In the genomic region with DNA sequence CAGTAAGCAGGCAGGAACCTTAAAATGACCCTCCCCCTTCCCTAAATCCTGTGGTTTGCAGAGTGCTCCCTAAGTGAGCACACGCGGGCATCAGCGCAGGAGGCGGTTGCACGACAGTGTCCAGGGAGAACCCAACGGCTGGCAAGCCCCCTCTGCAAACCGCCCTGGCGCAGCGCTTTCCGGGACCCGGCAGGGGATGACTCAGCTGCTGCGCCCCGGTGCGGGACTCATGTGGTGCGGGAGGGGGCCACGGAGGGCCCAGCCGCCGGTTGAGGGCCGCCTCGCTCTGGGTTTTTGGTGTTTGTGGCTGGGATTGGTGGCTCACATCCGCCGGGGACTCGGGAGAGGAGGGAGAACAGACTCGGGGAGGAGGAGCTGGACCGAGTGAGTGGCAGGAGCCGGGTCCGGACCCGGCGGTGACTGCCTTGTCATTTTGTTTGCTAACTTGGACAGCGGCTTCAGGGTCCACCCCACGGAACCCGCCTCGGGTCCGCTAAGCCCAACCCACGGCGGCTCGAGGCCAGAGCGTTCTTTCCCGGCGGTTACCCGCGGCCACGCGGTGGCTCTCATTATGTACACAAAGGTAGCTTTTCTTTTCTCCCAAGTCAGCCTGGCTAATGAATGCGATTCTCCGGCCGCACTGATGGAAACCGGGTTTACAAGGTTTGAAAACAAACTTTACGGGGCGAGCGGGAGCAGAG, we compare ENCODE assay signal across 8 mouse cellular contexts. TPM values are rescaled to one million over a fixed set of nuclear protein-coding genes. Genes with fewer than 3 reads are reported as not detected.
DNase-seq lines count a peak whose midpoint lies in the region; ATAC-seq lines count a peak whose summit lies in the region.

No protein-coding gene starts in this region.

- H3K9me3 ChIP-seq in hindbrain, embryonic 13.5 days: no peaks in the 10 kb centered on the region
- H3K9me3 ChIP-seq in megakaryocyte, embryonic 14.5 days: no peaks in the 10 kb centered on the region

- no peaks in the 10 kb centered on the region for H3K36me3 ChIP-seq in hindbrain, embryonic 13.5 days
- no peaks in the 10 kb centered on the region for H3K36me3 ChIP-seq in megakaryocyte, embryonic 14.5 days (replicated peaks; ENCODE audit: low read length)

- WGBS in hindbrain, embryonic 13.5 days: under 1% methylated on average over 51 of the region's 51 CpGs

- peaks cover 62% of the 10 kb centered on the region for H3K4me1 ChIP-seq in hindbrain, embryonic 13.5 days (replicated peaks)
- peaks cover 48% of the 10 kb centered on the region for H3K4me1 ChIP-seq in megakaryocyte, embryonic 14.5 days

- peaks cover 36% of the 10 kb centered on the region for H3K27me3 ChIP-seq in hindbrain, embryonic 13.5 days
- H3K27me3 ChIP-seq in megakaryocyte, embryonic 14.5 days (replicated peaks): peaks cover 53% of the 10 kb centered on the region

- peak overlapping the region; percentile 82 for H3K9ac ChIP-seq in hindbrain, embryonic 13.5 days

- intact Hi-C loops in left cerebral cortex, postnatal 14 days (cut with DNase I): loop anchor here (5.0 kb wide), 2 partner anchors 96 to 114 kb away; no protein-coding TSS in a partner anchor

- H3K27ac ChIP-seq in hindbrain, embryonic 13.5 days: peak overlapping the region; percentile 88

- DNase-seq in Muller cell, postnatal 12 days (ENCODE audit: inconsistent ontology term): peak; percentile 98
- DNase-seq in cerebellum, adult 18-20 months: peak; percentile 42 to 52
- peak; percentile 31 to 45 for DNase-seq in frontal cortex, postnatal 36 days (ENCODE audit: low spot score in 2 of 2)
- DNase-seq in left cerebral cortex, postnatal 14 days (ENCODE audit: low spot score in 2 of 2): peak; percentile 48 to 59
- peak; percentile 67 to 68 for DNase-seq in right cerebral cortex, postnatal 10 days (ENCODE audit: low spot score in 2 of 2)
- DNase-seq in yolk sac, embryonic 10.5 days (ENCODE audit: low spot score): peak; percentile 86

- H3K4me2 ChIP-seq in hindbrain, embryonic 13.5 days: peak overlapping the region; percentile 94

- H3K4me3 ChIP-seq in hindbrain, embryonic 13.5 days: peak overlapping the region; percentile 61
- peak overlapping the region; percentile 96 for H3K4me3 ChIP-seq in megakaryocyte, embryonic 14.5 days (replicated peaks)

- peak; percentile 73 for ATAC-seq in hindbrain, embryonic 13.5 days (ENCODE audit: low FRiP score)

RNA-seq across cellular contexts. Expression of a gene that starts 0.5 kb away (rescaled TPM):
- polyA plus RNA-seq in hindbrain, embryonic 13.5 days (2015; fragmentation: Nextera tagmentation; extraction: Ambion mirVana): 26.4 TPM in 2 replicates
- total RNA-seq in left cerebral cortex, postnatal 14 days (2021): 1 to 10 TPM; 2.1 to 3.4 TPM
- 1.7 and 4.9 TPM in 2 replicates for polyA plus RNA-seq in megakaryocyte, embryonic 14.5 days (2012; ENCODE audit: insufficient read depth, low replicate concordance)

Comparison
In these comparisons a context has a peak if more than half of its experiments do, and no peak if none do; other contexts are left out.
1. Peak in every context shown above with its lines: DNase-seq, ATAC-seq, H3K4me3 ChIP-seq and H3K27ac ChIP-seq.
2. DNase-seq: peak in every context shown above with its lines; median percentile 98 in Muller cell, postnatal 12 days; 86 in yolk sac, embryonic 10.5 days; 68 in right cerebral cortex, postnatal 10 days; 54 in left cerebral cortex, postnatal 14 days; 47 in cerebellum, adult 18-20 months; 38 in frontal cortex, postnatal 36 days.